Mouse (Mus musculus) v-Abl transformed pro-B cells (cell line): ENCODE data around the gene Gucd1.

ENCODE experiments used
- in situ Hi-C, 2 experiments: fragments of 400-800 bp; cut with MboI; formaldehyde crosslinking; loops; one replicate each; pipeline ENCODE4 v1.15.1; 2025; ENCODE audit not compliant: unreplicated experiment in 2 of 2

Gucd1 gene

DNA sequence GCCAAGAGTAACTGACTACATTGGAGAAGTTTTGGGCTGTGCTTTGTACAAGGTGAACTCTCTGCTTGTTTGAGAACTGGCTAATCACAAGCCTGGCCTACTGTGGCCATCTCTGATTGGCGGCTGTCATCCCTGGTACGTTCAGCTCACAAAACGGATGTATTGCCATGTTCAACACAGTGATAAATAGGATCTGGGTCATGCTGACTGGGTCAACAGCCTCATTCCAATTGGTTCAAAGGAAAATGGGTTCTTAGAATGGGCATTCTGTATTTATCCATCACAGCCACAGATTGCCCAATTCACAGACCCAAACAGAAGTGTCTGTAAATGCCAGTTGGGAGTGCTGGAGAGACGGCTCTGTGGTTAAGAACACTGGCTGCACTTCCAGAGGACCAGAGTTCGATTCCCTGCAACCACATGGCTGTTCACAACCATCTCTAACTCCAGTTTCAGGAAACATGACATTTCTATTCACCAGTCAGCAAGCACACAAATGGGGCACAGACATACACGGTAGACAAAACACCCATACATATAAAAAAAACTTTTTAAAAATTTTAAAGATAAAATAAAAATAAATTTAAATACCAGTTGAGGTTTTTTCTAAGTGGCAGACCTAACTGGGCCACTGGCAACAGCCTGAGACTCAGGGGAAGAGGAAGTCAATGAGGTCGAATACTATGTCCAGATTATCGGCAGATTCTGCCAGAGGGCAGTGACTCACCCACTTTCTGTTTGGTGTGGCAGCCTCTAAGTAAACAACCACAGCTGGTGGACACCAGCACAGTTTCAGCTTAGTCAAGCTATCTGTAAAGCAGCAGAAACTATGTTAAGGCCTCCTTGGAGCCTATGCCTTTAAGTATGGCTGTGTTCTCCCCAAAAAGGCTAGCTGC lies 13.3 kb downstream of the Gucd1 start:
- in situ Hi-C loops, result no loop called here

DNA sequence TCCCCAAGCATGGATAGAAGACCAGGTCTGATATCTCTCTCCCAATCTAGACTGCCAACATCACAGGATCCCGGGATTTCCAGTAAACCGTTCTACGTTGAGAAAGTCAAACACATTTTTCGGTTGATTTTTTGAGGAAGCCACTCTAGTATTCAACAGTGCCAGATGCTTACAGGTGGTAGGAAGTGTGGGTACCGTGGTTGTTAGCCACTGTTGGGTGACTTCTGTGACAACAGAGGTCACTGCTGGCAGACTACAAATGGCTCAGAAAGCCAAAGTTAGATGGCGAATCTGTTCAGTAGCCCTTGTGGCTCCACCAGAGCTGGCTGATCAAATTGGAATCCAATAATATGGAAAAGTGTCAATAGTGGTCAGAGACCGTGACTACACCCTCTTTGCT lies 14.1 kb downstream of the Gucd1 start:
- in situ Hi-C loops, result no loop called here

DNA sequence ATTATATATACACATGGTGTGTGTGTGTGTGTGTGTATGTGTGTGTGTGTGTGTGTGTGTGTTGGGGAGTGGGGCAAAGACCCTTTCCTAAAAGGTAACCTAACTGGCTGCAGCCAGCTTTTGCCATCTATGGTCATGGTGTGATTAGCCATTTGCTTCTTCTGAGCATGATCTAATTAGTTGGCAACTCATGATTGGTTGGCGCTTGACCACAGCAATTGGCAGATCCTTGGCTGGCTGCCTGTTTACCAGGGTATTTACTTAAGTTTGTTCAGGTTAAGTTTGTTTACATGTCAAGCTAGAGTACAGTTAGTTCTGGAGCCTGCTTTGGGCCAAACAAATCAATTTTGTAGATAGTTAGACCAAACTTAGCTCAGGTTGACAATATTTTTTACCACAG lies 16.1 kb downstream of the Gucd1 start:
- in situ Hi-C loops, result no loop called here

DNA sequence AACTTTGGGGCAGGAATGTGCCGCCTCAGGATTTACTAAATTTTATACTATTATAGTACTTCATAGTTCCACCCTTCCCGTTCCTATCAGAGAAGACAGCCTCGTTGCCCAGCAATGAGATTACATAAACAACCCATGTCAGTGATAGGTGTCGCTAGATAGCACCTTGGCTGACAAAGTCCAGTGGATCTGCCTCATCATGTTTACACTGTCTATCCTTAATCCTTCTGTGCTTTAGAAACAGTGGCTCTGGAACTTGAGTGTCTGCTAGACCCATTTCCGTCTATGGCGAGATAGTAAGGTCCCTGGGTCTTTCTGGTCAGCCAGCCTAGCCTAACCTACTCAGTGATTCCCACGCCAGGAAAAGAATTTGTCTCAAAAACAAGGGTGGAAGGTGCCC lies 17.4 kb downstream of the Gucd1 start:
- in situ Hi-C loops, result no loop called here

DNA sequence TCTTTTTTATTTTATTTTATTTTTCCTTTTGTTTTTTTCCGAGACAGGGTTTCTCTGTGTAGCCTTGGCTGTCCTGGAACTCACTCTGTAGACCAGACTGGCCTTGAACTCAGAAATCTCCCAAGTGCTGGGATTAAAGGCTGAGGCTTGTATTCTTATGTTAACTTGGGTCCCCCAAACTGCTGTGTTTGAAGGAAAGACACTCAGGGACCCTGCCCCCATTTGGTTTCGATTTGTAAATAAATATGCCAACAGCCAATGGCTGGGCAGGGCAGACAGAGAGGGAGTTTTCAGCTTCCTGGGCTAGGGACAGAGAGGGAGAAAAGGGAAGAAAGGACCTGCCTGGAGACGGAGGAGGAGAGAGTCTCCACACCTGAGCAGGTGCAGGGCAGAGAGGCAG lies 18.0 kb downstream of the Gucd1 start:
- in situ Hi-C loops, result loop anchor here in 1 of 2 experiments (25.0 kb wide), 1 partner anchor 437 kb away; the partner anchor contains the start of gene Bcr

DNA sequence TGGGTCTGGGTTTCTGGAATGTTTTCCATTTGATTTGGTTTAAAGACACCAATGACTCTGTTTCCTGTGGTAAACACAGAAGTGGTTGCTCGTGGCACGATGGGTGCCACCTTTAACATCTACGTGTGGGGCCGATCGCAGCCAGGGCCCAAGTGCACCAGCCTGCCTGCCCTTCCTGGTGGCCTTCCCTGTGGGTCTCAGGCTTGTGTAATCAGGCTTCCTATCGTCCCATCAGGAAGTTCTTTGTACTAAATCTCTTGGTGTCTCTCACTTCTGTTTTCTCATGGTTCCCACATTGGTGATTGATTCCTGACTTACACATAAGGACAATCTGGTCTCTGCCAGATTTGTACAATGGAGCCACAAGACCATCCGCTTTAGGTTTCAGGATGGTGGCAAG lies 18.6 kb downstream of the Gucd1 start:
- in situ Hi-C loops, result loop anchor here in 1 of 2 experiments (25.0 kb wide), 1 partner anchor 437 kb away; the partner anchor contains the start of gene Bcr

DNA sequence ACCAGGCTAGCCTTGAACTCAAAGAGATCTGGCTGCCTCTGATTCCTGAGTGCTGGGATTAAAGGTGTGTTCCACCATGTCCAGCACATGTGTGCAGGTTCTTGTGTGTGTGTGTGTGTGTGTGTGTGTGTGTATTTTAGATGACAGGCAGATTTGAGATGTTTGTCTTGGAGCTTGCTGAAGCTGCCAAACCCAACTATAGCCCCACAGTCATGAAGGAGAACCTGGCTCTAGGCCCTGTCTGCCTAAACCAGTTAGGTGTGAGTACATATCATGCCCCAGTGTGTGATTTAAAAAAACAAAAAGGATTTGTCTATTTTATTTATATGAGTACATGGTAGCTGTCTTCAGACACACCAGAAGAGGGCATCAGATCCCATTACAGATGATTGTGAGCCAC lies 21.9 kb downstream of the Gucd1 start:
- in situ Hi-C loops, result loop anchor here in 1 of 2 experiments (25.0 kb wide), 1 partner anchor 434 kb away; the partner anchor contains the start of gene Bcr

DNA sequence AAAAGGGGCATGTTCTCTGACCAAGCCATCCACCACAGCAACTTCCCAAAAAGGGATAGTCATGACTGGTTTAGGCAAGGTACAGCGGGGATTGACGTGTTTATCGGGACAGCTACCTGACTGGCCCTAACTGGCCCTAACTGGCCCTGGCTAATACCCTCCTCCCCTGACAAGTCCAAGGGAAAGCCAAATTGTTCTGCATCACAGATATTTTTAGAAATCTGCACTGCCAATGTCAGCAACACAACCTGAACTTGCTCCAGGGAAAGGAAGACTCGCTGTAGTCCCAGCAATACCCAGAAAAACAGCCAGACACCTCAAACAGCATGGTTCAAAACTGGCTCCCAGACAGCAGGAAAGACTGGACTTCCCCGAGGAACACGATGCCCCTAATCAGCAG lies 22.5 kb downstream of the Gucd1 start:
- in situ Hi-C loops, result loop anchor here in 1 of 2 experiments (25.0 kb wide), 1 partner anchor 433 kb away; the partner anchor contains the start of gene Bcr

DNA sequence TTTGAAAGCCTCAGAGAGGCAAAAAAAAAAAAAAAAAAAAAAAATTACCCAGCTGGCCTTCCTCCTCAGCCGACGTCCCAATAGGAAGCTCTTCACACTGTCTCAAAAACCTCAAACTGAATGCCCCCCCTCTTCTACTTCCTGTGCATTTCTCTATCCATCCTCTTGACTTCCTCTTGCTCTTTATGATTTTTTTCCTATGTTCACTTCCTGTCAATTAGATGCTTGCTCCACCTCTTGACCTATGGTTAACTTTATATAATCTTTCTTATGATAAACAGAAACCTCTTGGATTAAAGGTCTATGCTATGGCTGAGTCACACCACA lies 25.9 kb downstream of the Gucd1 start:
- in situ Hi-C loops, result loop anchor here in 1 of 2 experiments (25.0 kb wide), 1 partner anchor 430 kb away; the partner anchor contains the start of gene Bcr

DNA sequence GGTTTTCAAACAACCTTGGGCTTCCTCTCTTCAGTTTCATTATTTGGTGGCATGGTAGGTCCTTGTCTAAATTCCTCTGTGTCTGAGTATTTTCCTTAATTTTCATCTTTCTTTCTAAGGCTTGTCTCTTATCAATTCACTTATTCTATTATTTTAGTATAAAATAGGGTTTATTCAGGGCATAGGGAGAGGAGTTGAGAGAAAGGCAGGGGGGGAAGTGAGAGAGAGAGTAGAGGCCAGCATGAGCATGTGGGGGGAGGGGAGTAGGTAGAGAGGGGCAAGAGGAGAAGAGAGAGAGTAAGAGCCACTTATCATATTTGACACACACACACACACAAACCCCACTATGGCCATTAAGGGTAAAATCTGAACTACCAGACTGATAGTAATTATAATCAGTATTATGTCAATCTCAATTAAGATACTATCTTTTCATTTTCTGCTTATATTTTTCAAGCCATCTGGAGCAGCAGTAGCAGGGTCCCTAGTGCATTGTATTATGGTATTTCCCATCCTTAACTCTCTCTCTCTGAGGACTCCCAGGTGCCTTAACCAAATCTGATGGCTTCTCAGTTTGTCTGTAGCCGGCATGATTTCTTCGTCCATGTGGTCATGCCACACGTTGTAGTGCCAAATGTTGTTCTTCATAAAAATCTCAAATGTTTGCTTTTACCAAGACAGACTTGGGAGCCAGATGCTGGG lies 26.4 kb downstream of the Gucd1 start:
- in situ Hi-C loops, result loop anchor here in 1 of 2 experiments (25.0 kb wide), 1 partner anchor 429 kb away; the partner anchor contains the start of gene Bcr

DNA sequence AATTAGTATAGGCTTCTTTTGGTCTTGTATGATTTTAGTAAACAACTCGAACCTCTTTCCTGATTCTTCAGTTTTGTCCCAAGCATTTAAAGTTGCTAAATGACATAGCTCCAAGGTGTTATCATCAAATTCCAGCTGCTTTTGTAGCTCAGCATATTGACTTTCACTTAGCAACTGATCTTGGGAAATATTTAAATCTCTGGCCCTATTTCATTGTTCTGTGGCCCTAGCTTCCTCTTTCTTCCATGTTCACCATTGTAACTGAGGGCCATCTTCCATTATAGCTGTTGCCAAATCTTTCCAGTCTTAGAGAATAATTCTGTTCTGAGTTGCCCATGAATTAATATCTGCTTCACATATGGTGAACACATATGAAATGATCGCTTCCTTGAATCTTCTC lies 27.0 kb downstream of the Gucd1 start:
- in situ Hi-C loops, result loop anchor here in 1 of 2 experiments (25.0 kb wide), 1 partner anchor 428 kb away; the partner anchor contains the start of gene Bcr

DNA sequence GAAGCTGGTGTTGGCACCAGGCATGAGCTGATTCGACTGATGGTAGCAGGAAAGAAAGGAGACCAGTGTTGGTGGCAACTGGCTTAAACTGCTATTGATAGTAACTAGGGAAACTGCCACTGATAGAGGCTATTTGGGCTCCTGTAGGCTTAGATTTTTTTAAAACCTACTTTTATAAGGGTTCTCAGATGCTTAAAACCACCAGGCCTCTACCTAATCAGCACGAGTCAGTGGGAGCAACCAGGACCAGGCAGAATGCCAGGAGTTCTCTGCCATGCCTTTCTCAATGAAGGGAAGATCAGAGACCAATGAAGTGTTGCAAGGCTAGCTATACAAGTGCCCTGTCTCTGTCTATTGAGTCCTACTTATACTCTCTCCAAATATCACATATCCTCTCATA lies 28.2 kb downstream of the Gucd1 start:
- in situ Hi-C loops, result loop anchor here (5.0 to 25.0 kb wide), 6 partner anchors 42 to 427 kb away; partner anchors contain the start of gene Bcr (in 1 of the 2)

DNA sequence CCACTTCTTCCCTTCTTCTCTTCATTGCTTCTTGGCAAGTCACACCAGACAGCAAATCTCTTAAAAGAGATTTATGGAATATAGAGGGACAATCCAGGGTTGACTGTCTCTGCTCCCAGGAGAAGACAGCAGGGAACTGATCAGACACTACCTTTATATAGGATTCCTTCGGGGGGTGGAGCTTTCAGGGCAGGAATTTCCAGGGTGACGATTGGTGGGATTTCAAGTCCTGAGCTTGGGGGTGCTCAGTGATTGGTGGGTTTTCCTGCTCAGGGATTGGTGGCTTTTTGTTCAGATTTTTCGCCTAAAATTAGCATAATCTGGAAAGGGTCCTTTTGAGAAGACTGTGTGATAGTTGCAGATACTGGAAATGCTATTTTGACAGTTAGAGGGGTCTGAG lies 30.6 kb downstream of the Gucd1 start:
- in situ Hi-C loops, result loop anchor here (5.0 to 25.0 kb wide), 6 partner anchors 40 to 425 kb away; partner anchors contain the start of gene Bcr (in 1 of the 2)

DNA sequence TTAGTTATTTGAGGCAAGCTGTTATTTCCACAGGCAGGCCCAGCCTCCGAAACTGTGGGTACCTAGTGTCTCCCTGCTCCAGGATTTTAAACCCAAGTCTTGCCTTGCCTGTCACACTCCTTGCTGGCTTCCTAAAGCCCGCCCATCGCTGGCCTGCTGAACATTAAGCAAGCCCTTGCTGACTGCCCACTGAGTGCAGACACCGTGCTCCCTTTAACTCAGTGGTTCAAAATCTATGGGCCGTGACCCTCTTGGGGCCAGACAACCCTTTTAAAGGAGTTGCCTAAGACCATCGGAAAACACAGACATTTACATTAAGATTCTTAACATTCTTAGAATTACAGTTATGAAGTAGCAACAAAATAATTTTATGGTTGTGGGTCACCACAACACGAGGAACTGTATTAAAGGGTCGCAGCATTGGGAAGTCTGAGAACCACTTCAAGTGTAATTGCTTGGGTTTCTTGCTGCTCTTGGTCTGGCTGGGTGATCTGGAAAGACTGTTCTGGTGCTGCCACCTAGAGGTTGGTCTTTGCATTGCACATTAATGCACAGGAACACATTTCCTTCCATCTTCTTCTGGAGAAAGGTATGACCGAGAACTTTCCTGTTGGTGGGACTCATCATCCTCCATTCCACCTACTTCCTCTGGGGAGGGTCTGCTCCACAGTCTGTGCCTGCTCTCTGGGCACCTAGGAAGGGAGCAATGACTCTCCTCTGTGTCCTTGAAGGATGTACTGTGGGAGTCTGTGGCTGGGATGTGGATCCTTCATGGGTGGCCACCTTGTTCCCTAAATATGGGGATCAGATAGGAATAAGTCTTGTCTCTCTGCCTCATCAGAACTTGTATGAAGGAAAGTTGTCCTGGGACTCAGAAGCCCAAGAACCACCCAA lies 31.4 kb downstream of the Gucd1 start:
- in situ Hi-C loops, result loop anchor here (5.0 to 25.0 kb wide), 6 partner anchors 39 to 424 kb away; partner anchors contain the start of gene Bcr (in 1 of the 2)

DNA sequence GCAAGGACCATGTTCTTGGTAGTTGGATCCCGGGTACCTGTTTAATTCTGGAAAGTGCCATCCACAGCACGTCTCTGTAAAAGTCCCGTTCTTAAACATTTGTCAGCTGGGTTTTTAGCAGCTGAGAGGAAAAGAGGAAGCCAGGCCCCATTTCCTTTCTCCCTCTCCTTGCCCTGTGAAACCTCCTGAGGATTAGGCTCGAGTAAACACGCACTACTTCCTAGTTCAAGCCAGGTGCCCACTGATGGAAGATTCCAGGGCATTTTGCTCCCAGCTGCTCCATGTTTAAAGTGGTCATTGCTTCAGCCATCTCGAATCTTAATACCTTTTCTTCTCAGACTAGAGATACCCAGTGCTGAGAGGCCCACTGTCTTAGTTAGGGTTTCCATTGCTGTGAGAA lies 33.0 kb downstream of the Gucd1 start:
- in situ Hi-C loops, result loop anchor here (5.0 to 25.0 kb wide), 6 partner anchors 37 to 422 kb away; partner anchors contain the start of gene Bcr (in 1 of the 2)

DNA sequence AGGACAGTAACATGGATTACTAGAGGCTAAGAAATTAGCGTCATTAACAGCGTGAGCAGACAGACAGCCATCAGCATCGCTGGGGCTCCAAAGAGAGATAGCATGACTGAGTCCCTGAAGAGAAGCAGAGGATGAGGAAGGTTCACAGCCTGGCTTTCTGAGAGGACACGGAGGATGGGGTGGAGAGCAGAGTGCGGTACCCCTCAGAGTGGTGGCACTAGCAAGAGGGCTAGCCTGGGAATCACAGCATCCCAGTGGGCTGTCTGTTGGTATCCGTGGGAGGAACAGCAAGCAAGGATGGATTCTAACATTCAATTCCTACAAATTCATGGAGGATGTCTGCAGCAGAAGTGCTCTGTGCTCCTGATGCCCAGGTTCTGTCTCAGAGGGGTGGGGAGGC lies 33.7 kb downstream of the Gucd1 start:
- in situ Hi-C loops, result loop anchor here (5.0 to 25.0 kb wide), 2 partner anchors 37 to 422 kb away; partner anchors contain the start of gene Bcr (in 1 of the 2)

DNA sequence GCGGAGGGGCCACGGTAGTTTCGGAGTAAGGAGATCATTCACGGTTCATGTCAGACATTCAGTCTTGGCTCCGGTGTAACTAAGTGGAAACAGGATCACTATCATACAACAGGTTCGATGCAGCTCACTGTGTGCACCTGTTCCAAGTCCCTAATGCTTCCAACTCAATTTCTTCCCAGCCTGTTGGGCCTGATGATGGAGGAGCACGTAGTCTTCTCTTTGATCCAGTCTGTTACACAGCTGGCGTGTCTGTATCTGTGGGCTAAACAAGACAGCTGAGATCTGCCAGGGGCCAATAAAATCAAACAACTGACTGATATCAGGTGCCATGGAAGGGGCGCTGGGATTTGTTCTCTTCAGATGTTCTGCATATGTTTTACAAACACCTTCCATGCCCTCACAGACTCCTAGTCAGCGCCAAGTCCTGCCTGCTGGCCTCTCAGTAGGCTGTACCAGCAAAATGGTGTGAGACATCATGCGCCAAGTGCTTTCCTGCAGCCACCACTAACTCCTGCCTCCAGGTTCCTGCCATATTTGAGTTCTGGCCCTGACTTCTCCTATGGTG lies 34.8 kb downstream of the Gucd1 start:
- in situ Hi-C loops, result loop anchor here (5.0 to 25.0 kb wide), 2 partner anchors 36 to 421 kb away; partner anchors contain the start of gene Bcr (in 1 of the 2)

DNA sequence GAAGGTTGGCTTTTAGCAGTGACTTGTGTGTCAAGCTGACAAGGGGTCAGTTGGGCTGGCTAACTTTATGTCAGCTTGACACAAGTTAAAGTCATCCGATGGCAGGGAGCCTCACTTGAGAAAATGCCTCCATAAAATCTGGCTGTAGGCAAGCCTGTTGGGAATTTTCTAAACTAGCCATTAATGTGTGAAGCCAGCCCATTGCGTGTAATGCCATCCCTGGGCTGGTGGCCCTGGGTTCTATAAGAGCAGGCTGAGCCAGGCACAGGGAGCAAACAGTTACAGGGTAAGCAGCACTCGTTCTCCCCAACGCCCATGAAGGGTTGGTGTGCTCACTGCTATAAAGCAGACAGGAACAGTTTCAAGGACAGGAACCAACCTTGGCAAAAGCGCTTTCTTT lies 35.5 kb downstream of the Gucd1 start:
- in situ Hi-C loops, result loop anchor here (5.0 to 25.0 kb wide), 2 partner anchors 35 to 420 kb away; partner anchors contain the start of gene Bcr (in 1 of the 2)

DNA sequence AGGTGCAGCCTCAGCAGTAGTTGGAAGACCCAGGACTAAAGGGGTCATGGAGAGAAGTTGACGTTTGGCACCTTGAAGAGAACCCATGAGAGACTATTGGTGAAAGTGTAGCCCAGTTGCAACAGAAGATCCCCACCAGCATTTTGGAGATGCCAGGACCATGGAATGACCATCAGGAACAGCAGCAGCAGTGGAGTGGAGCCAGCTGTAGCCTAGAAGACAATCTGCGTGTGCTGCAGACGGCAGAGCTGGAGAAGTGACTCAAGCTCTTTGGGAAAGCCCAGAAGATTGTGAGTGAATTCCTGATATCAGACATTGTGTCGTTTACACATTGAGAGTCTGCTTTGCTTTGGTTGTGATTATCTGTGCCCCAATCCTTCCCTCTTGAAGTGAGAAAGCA lies 36.1 kb downstream of the Gucd1 start:
- in situ Hi-C loops, result loop anchor here (5.0 to 25.0 kb wide), 2 partner anchors 34 to 419 kb away; partner anchors contain the start of gene Bcr (in 1 of the 2)
